Mouse (Mus musculus): ENCODE measurements at regions not wholly inside any gene's neighbourhood (a gene's known extent, or its start where the extent isn't known, plus 50 kb on each side); places are given as distances from the start of the nearest gene placed in this dataset.

DNA sequence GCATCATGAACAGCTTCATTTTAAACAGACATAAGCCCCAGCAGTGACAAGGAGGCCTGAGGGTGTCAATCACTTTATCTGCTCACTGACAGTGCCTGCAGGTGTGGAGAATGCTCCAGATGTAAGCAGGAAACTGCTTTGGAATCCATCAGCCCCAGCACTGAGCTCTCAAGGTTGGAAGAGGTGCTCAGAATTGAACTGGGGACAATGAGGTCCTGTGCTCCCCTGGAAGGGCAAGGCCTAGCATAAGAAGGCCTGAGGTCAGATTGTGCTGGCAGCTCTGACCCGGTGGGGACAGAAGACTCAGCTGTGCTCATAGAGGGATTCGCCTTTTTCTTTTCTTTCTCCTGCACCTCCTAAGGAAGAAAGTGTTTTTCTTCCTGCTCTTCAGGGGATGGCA is 82.2 kb upstream of the Lgalsl start:
- TF ChIP-seq POLR2A (IDR thresholded peaks at IDR 0.05; ENCODE audit: borderline replicate concordance, extremely low read depth, insufficient read depth, insufficient read length, poor library complexity, severe bottlenecking), result no peak
- TF ChIP-seq CTCF (IDR thresholded peaks at IDR 0.05; ENCODE audit: borderline replicate concordance, extremely low read depth, insufficient read depth, insufficient read length), result no peak
